Mouse (Mus musculus) cerebellum, adult 2 months (tissue): ENCODE measurements around the gene Ephb6. TPM values are rescaled to one million over a fixed set of nuclear protein-coding genes. Genes with fewer than 3 reads are reported as not detected.
"Not testable (repeated sequence)": the region's sequence is repeated elsewhere in the genome, so short reads cannot be mapped to it uniquely, and the experiment has no call there.

ENCODE experiments used
- DNase-seq, 2 experiments: peaks; one replicate each; pipeline ENCODE4 v3.0.0; 2021
- H3K27ac ChIP-seq: fragments of 200-500 bp; 2 replicates; pipeline ENCODE4 v1.5.1; 2012; ENCODE audit warnings: low read length, control low read depth, inconsistent platforms; ENCODE audit not compliant: insufficient read depth
- H3K27me3 ChIP-seq: fragments of 200-500 bp; 2 replicates; pipeline ENCODE4 v1.6.1; 2012; ENCODE audit warnings: inconsistent platforms, mild to moderate bottlenecking, low read length, moderate library complexity; ENCODE audit not compliant: control insufficient read depth, insufficient read depth
- H3K4me1 ChIP-seq: fragments of 200-500 bp; 2 replicates; pipeline ENCODE4 v1.6.1; 2011; ENCODE audit warnings: low read length; ENCODE audit not compliant: control insufficient read depth, insufficient read depth
- H3K4me3 ChIP-seq: fragments of 200-500 bp; replicated peaks from 2 replicates; pipeline ENCODE3; 2011; ENCODE audit warnings: mild to moderate bottlenecking, low read depth, low read length, control low read depth; ENCODE audit not compliant: insufficient read depth
- CTCF ChIP-seq: fragments of 200-500 bp; IDR thresholded peaks from 2 replicates; pipeline ENCODE4 v1.5.1; 2011; ENCODE audit warnings: low read depth, mild to moderate bottlenecking, control low read depth, low read length, moderate library complexity, borderline replicate concordance; ENCODE audit not compliant: insufficient read depth
- POLR2A ChIP-seq: fragments of 200-500 bp; IDR thresholded peaks from 2 replicates; pipeline ENCODE4 v1.6.1; 2011; ENCODE audit warnings: low read length, control low read depth, borderline replicate concordance; ENCODE audit not compliant: insufficient read depth
- WGBS: fragments of 180-500 bp; shearing (Covaris S2); methylation state at CpG from one replicate; pipeline ENCODE4 v1.1.7; 2018; 5-methylcytosine and 5-hydroxymethylcytosine counted together
- polyA plus RNA-seq: library from polyadenylated mRNA; depleted of rRNA; stranded (reverse); fragments of >200 nt; gene quantifications from 2 replicates; pipeline ENCODE4 v1.2.3, GENCODE M21; 2012; rRNA removed

The Ephb6 gene
- polyA plus RNA-seq = 21.7 and 27.4 TPM in 2 replicates

GRCm38 (mm10) chr6:41605061-41605793 lies at the start of gene Ephb6:
TSS of gene Ephb6 (plus strand) at chr6:41605482.
- under 1% methylated on average over 68 of the region's 68 CpGs for WGBS
- peak; percentile 25 to 26 for DNase-seq
- Histone ChIP-seq H3K27ac (no peak within 1 kb of the TSS), H3K27me3 (no peaks in the 10 kb centered on the region), H3K4me1 (no peaks in the 10 kb centered on the region), H3K4me3 (peak within 1 kb of the TSS; percentile 51)
- TF ChIP-seq CTCF = no peak
- TF ChIP-seq POLR2A = 0 out of 2 replicates have a peak, but pooled peaks have one; percentile 11

- Histone ChIP-seq H3K4me1 (no peaks in the 10 kb centered on the region; the same call in 1 of the 2 replicates), H3K4me3 (no peak overlapping the region), H3K27me3 (no peaks in the 10 kb centered on the region), H3K27ac (no peak overlapping the region)
- TF ChIP-seq CTCF (no peak), POLR2A (no peak)
- no peak for DNase-seq
Observed at GRCm38 (mm10) chr6:41556389-41556788, 48.9 kb upstream of the Ephb6 start.

GRCm38 (mm10) chr6:41557468-41557867 lies 47.8 kb upstream of the Ephb6 start:
- Histone ChIP-seq H3K27ac (no peak overlapping the region), H3K4me1 (no peaks in the 10 kb centered on the region; the same call in 1 of the 2 replicates), H3K4me3 (no peak overlapping the region), H3K27me3 (no peaks in the 10 kb centered on the region)
- WGBS = 72% methylated on average over 5 of the region's 5 CpGs
- no peak for DNase-seq
- TF ChIP-seq POLR2A = no peak
- TF ChIP-seq CTCF = no peak

- H3K4me3 ChIP-seq = no peak overlapping the region
- H3K4me1 ChIP-seq = no peaks in the 10 kb centered on the region; the same call in 1 of the 2 replicates
- no peaks in the 10 kb centered on the region for H3K27me3 ChIP-seq
- DNase-seq = no peak
- TF ChIP-seq POLR2A (no peak), CTCF (no peak)
- no peak overlapping the region for H3K27ac ChIP-seq
- WGBS = 51% methylated on average over 2 of the region's 2 CpGs
Observed at GRCm38 (mm10) chr6:41558271-41558670, 47.0 kb upstream of the Ephb6 start.

- Histone ChIP-seq H3K4me3 (no peak overlapping the region), H3K27me3 (no peaks in the 10 kb centered on the region), H3K4me1 (no peaks in the 10 kb centered on the region; the same call in 1 of the 2 replicates), H3K27ac (no peak overlapping the region)
- WGBS = 55% methylated on average over 3 of the region's 3 CpGs
- TF ChIP-seq POLR2A (no peak), CTCF (no peak)
- no peak for DNase-seq
Observed at GRCm38 (mm10) chr6:41559331-41559730, 46.0 kb upstream of the Ephb6 start.

- Histone ChIP-seq H3K27me3 (no peaks in the 10 kb centered on the region), H3K4me1 (no peaks in the 10 kb centered on the region; the same call in 1 of the 2 replicates), H3K27ac (no peak overlapping the region), H3K4me3 (no peak overlapping the region)
- no peak for DNase-seq
- 45% methylated on average over 2 of the region's 2 CpGs for WGBS
- TF ChIP-seq POLR2A (no peak), CTCF (no peak)
Observed at GRCm38 (mm10) chr6:41560273-41560672, 45.0 kb upstream of the Ephb6 start.

GRCm38 (mm10) chr6:41562598-41562997 lies 42.7 kb upstream of the Ephb6 start:
- H3K4me3 ChIP-seq = peak overlapping the region; percentile 33
- no peak for DNase-seq
- no peaks in the 10 kb centered on the region for H3K27me3 ChIP-seq
- H3K4me1 ChIP-seq = no peaks in the 10 kb centered on the region; the same call in 1 of the 2 replicates
- 91% methylated on average over 4 of the region's 4 CpGs for WGBS
- H3K27ac ChIP-seq = no peak overlapping the region
- no peak for TF ChIP-seq POLR2A
- TF ChIP-seq CTCF = no peak

GRCm38 (mm10) chr6:41563104-41563951 lies 42.0 kb upstream of the Ephb6 start:
- H3K27me3 ChIP-seq, H3K4me1 ChIP-seq, H3K27ac ChIP-seq, DNase-seq: not testable (repeated sequence)
- 28% methylated on average over 6 of the region's 23 CpGs for WGBS
- H3K4me3 ChIP-seq = peak overlapping the region; percentile 14
